Mouse (Mus musculus) forebrain, embryonic 12.5 days (tissue): ENCODE measurements around the gene Hist1h1t. TPM values are rescaled to one million over a fixed set of nuclear protein-coding genes. Genes with fewer than 3 reads are reported as not detected.

Experiments used
- ATAC-seq: fragments of 200-750 bp; cut with Nextera tagmentation; 2 replicates; pipeline ENCODE4 v1.8.0; 2017; ENCODE audit warnings: moderate TSS enrichment; ENCODE audit not compliant: low FRiP score
- H3K27ac ChIP-seq: fragments of 300-500 bp; sonication (generic); 2 replicates; pipeline ENCODE4 v1.5.1; 2016; ENCODE audit warnings: mild to moderate bottlenecking
- H3K27me3 ChIP-seq: fragments of 300-500 bp; sonication (generic); 2 replicates; pipeline ENCODE4 v1.6.1; 2016; ENCODE audit warnings: mild to moderate bottlenecking
- H3K36me3 ChIP-seq: fragments of 300-500 bp; sonication (generic); replicated peaks from 2 replicates; pipeline ENCODE4 v1.6.1; 2016; ENCODE audit warnings: mild to moderate bottlenecking
- H3K4me1 ChIP-seq: fragments of 300-500 bp; sonication (generic); 2 replicates; pipeline ENCODE4 v1.6.1; 2016
- H3K4me2 ChIP-seq: fragments of 300-500 bp; sonication (generic); 2 replicates; pipeline ENCODE4 v1.6.1; 2016; ENCODE audit warnings: mild to moderate bottlenecking, moderate library complexity
- H3K4me3 ChIP-seq: fragments of 300-500 bp; sonication (generic); replicated peaks from 2 replicates; pipeline ENCODE4 v1.5.1; 2016; ENCODE audit warnings: mild to moderate bottlenecking
- H3K9ac ChIP-seq: fragments of 300-500 bp; sonication (generic); 2 replicates; pipeline ENCODE4 v1.6.1; 2016; ENCODE audit warnings: mild to moderate bottlenecking
- H3K9me3 ChIP-seq: fragments of 300-500 bp; sonication (generic); 2 replicates; pipeline ENCODE4 v1.6.1; 2016
- WGBS: fragments of 180-500 bp; shearing (Covaris S2); methylation state at CpG from one replicate; pipeline ENCODE4 v1.1.7; 2016; 5-methylcytosine and 5-hydroxymethylcytosine counted together
- microRNA-seq: library from miRNA; unstranded; fragments of <30 nt; microRNA quantifications from one replicate; pipeline ENCODE4, GENCODE M21; 2017
- polyA plus RNA-seq: library from polyadenylated mRNA; unstranded; fragments of >200 nt; fragmentation: Nextera tagmentation; extraction: Ambion mirVana; gene quantifications from 2 replicates; pipeline ENCODE4 v1.2.1, GENCODE M21; 2016

Gene Hist1h1t
- polyA plus RNA-seq, 1 experiment from 2014 or later: not detected

GRCm38 (mm10) chr13:23740910-23741309 lies 45.3 kb downstream of the Hist1h1t start:
- no peak for ATAC-seq
- Histone ChIP-seq H3K27ac (peak overlapping the region; percentile 99), H3K9ac (no peak overlapping the region), H3K9me3 (no peaks in the 10 kb centered on the region), H3K36me3 (no peaks in the 10 kb centered on the region), H3K4me2 (peak overlapping the region; percentile 95), H3K27me3 (no peaks in the 10 kb centered on the region), H3K4me3 (peak overlapping the region; percentile 58; the same call in 1 of the 2 replicates), H3K4me1 (peaks cover 31% of the 10 kb centered on the region)
- 68% methylated on average over 5 of the region's 5 CpGs for WGBS

- no peak overlapping the region for H3K9ac ChIP-seq
- H3K27ac ChIP-seq: no peak overlapping the region
- no peak for ATAC-seq
- no peaks in the 10 kb centered on the region for H3K27me3 ChIP-seq
- no peak overlapping the region for H3K4me2 ChIP-seq
- no peak overlapping the region for H3K4me3 ChIP-seq
- H3K4me1 ChIP-seq: peaks cover 31% of the 10 kb centered on the region
- no peaks in the 10 kb centered on the region for H3K9me3 ChIP-seq
- no peaks in the 10 kb centered on the region for H3K36me3 ChIP-seq
These were observed 46.4 kb downstream of the Hist1h1t start for GRCm38 (mm10) chr13:23742007-23742406.

GRCm38 (mm10) chr13:23743215-23743614 lies 47.6 kb downstream of the Hist1h1t start:
- ATAC-seq: no peak
- Histone ChIP-seq H3K9ac (no peak overlapping the region), H3K36me3 (no peaks in the 10 kb centered on the region), H3K9me3 (no peaks in the 10 kb centered on the region), H3K4me1 (peaks cover 34% of the 10 kb centered on the region), H3K4me2 (no peak overlapping the region), H3K4me3 (no peak overlapping the region), H3K27me3 (no peaks in the 10 kb centered on the region), H3K27ac (0 out of 2 replicates have a peak overlapping the region, but pooled peaks have one; percentile 53)
- 88% methylated on average over 5 of the region's 5 CpGs for WGBS

GRCm38 (mm10) chr13:23743963-23744362 lies 48.3 kb downstream of the Hist1h1t start:
- H3K4me3 ChIP-seq: peak overlapping the region; percentile 45
- peak overlapping the region; percentile 99 for H3K27ac ChIP-seq
- peak overlapping the region; percentile 63 for H3K4me2 ChIP-seq
- H3K4me1 ChIP-seq: peaks cover 34% of the 10 kb centered on the region
- H3K9ac ChIP-seq: peak overlapping the region; percentile 64; the same call in 1 of the 2 replicates
- no peaks in the 10 kb centered on the region for H3K27me3 ChIP-seq
- no peaks in the 10 kb centered on the region for H3K9me3 ChIP-seq
- ATAC-seq: no peak
- H3K36me3 ChIP-seq: no peaks in the 10 kb centered on the region
- WGBS: 44% methylated on average over 4 of the region's 4 CpGs

GRCm38 (mm10) chr13:23744421-23745380 lies 49.1 kb downstream of the Hist1h1t start:
- Histone ChIP-seq H3K27ac (peak overlapping the region; percentile 99), H3K9ac (peak overlapping the region; percentile 64), H3K27me3 (no peaks in the 10 kb centered on the region), H3K36me3 (no peaks in the 10 kb centered on the region), H3K9me3 (no peaks in the 10 kb centered on the region), H3K4me1 (peaks cover 29% of the 10 kb centered on the region), H3K4me3 (peak overlapping the region; percentile 45), H3K4me2 (peak overlapping the region; percentile 63)
- ATAC-seq: no peak
- WGBS: under 1% methylated on average over 15 of the region's 36 CpGs

- peak; percentile 72 for ATAC-seq
- Histone ChIP-seq H3K4me2 (peak within 1 kb of the TSS; percentile 63), H3K4me3 (peak within 1 kb of the TSS; percentile 45), H3K4me1 (peaks cover 21% of the 10 kb centered on the region), H3K36me3 (no peaks in the 10 kb centered on the region), H3K27ac (peak within 1 kb of the TSS; percentile 99), H3K9me3 (no peaks in the 10 kb centered on the region), H3K9ac (peak within 1 kb of the TSS; percentile 75), H3K27me3 (no peaks in the 10 kb centered on the region)
- under 1% methylated on average over 26 of the region's 28 CpGs for WGBS
These were observed 50.0 kb downstream of the Hist1h1t start, which contains the start of gene Hist1h3c for GRCm38 (mm10) chr13:23745381-23746161. Hist1h3c (minus strand) TSS chr13:23745602.

Small RNA genes lying within 50 kb of the gene (microRNA-seq; reads per million reads assigned to microRNA genes)
- gene Gm44314 (not detected), gene Gm44350 (not detected)

Other genes with a start within 250 kb of the Hist1h1t start
- 0.18 and 0.36 TPM in 2 replicates for gene Btn1a1, start 229.9 kb upstream of the Hist1h1t start, polyA plus RNA-seq
- 0.23 and 0.36 TPM in 2 replicates for gene Btn2a2, start 207.0 kb upstream of the Hist1h1t start, polyA plus RNA-seq
- gene Hist1h4h, start 164.8 kb upstream of the Hist1h1t start, polyA plus RNA-seq: 7.2 and 8.7 TPM in 2 replicates
- gene Hist1h2af, start 161.9 kb upstream of the Hist1h1t start, polyA plus RNA-seq: 9.3 and 10.7 TPM in 2 replicates
- 7.2 and 8.3 TPM in 2 replicates for gene Hist1h3g, start 160.4 kb upstream of the Hist1h1t start, polyA plus RNA-seq
- gene Hist1h2bh, start 152.4 kb upstream of the Hist1h1t start, polyA plus RNA-seq: 0.87 and 0.95 TPM in 2 replicates
- 0.99 and 1.5 TPM in 2 replicates for gene Hist1h3f, start 151.8 kb upstream of the Hist1h1t start, polyA plus RNA-seq
- gene Hist1h4f, start 144.2 kb upstream of the Hist1h1t start, polyA plus RNA-seq: 0.74 and 1.4 TPM in 2 replicates
- 0.47 and 0.56 TPM in 2 replicates for gene Hist1h1d, start 142.6 kb upstream of the Hist1h1t start, polyA plus RNA-seq
- 5.7 and 7.6 TPM in 2 replicates for gene Hist1h3e, start 133.4 kb upstream of the Hist1h1t start, polyA plus RNA-seq
- gene Hist1h2ae, start 124.6 kb upstream of the Hist1h1t start, polyA plus RNA-seq: 115 and 138 TPM in 2 replicates
- gene Hist1h2bg, start 124.4 kb upstream of the Hist1h1t start, polyA plus RNA-seq: 8.9 and 11.4 TPM in 2 replicates
- gene Hist1h2bf, start 121.6 kb upstream of the Hist1h1t start, polyA plus RNA-seq: 7.2 and 9.5 TPM in 2 replicates
- 1.3 and 3.7 TPM in 2 replicates for gene Hist1h2ad, start 121.4 kb upstream of the Hist1h1t start, polyA plus RNA-seq
- 5.8 and 6.6 TPM in 2 replicates for gene Hist1h3d, start 120.1 kb upstream of the Hist1h1t start, polyA plus RNA-seq
- 137 and 142 TPM in 2 replicates for gene Hist1h4d, start 114.2 kb upstream of the Hist1h1t start, polyA plus RNA-seq
- 3.0 and 3.7 TPM in 2 replicates for gene Hist1h2be, start 74.7 kb upstream of the Hist1h1t start, polyA plus RNA-seq
- gene Hist1h1e, start 73.3 kb upstream of the Hist1h1t start, polyA plus RNA-seq: 26.3 and 26.6 TPM in 2 replicates
- 1.4 and 1.6 TPM in 2 replicates for gene Hist1h2ac, start 11.9 kb upstream of the Hist1h1t start, polyA plus RNA-seq
- gene Hist1h2bc, start 11.6 kb upstream of the Hist1h1t start, polyA plus RNA-seq: 34.6 and 36.5 TPM in 2 replicates
- 6.1 and 9.8 TPM in 2 replicates for gene Hist1h4c, start 2.6 kb downstream of the Hist1h1t start, polyA plus RNA-seq
- gene Hfe, start 15.0 kb downstream of the Hist1h1t start, polyA plus RNA-seq: 2.0 and 2.5 TPM in 2 replicates
- 15.2 and 15.9 TPM in 2 replicates for gene Hist1h1c, start 43.0 kb downstream of the Hist1h1t start, polyA plus RNA-seq
- 11.1 and 13.8 TPM in 2 replicates for gene Hist1h3c, start 49.8 kb downstream of the Hist1h1t start, polyA plus RNA-seq
- 2.2 and 3.5 TPM in 2 replicates for gene Hist1h2bb, start 50.9 kb downstream of the Hist1h1t start, polyA plus RNA-seq
- 59.9 and 73.2 TPM in 2 replicates for gene Hist1h2ab, start 55.3 kb downstream of the Hist1h1t start, polyA plus RNA-seq
- 14.0 and 15.8 TPM in 2 replicates for gene Hist1h3b, start 56.5 kb downstream of the Hist1h1t start, polyA plus RNA-seq
- gene Hist1h4b, start 61.2 kb downstream of the Hist1h1t start, polyA plus RNA-seq: 5.3 and 8.2 TPM in 2 replicates
- 0.88 TPM in 1 of 2 replicates, not detected in the other for gene Hist1h4a, start 65.4 kb downstream of the Hist1h1t start, polyA plus RNA-seq
- 5.1 and 5.2 TPM in 2 replicates for gene Hist1h3a, start 66.6 kb downstream of the Hist1h1t start, polyA plus RNA-seq
- 3.3 and 4.0 TPM in 2 replicates for gene Hist1h1a, start 67.9 kb downstream of the Hist1h1t start, polyA plus RNA-seq
- 0.18 TPM in 1 of 2 replicates, not detected in the other for gene Trim38, start 74.1 kb downstream of the Hist1h1t start, polyA plus RNA-seq
- gene Slc17a2, start 111.2 kb downstream of the Hist1h1t start, polyA plus RNA-seq: not detected in 2 replicates
- not detected in 2 replicates for gene Slc17a3, start 143.6 kb downstream of the Hist1h1t start, polyA plus RNA-seq
- gene Slc17a1, start 171.9 kb downstream of the Hist1h1t start, polyA plus RNA-seq: not detected in 2 replicates
- not detected in 2 replicates for gene Slc17a4, start 219.2 kb downstream of the Hist1h1t start, polyA plus RNA-seq
- gene Hist1h2ba, start 238.3 kb downstream of the Hist1h1t start, polyA plus RNA-seq: not detected in 2 replicates
- not detected in 2 replicates for gene Hist1h2aa, start 238.6 kb downstream of the Hist1h1t start, polyA plus RNA-seq